22 mouse cellular contexts compared by ENCODE assay signal in the genomic region with DNA sequence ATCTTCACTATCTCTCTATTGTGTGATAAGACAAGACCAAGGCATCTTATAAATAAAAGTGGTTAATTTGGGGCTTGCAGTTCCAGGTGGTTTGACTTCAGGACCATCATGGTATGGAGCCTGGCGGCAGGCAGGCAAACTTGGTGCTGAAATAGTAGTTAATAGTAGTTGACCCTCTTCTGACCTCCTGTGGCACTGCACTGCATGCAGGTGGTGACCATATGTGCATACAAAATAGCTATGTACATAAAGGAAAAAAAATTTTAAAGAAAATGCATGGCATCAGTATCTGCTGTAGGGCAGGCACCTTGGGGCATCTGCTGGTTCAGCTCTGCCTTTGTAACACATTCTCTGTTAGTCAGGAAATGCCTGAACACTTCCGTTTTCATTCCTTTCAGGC. TPM values are rescaled to one million over a fixed set of nuclear protein-coding genes. Genes with fewer than 3 reads are reported as not detected.
DNase-seq lines count a peak whose midpoint lies in the region; ATAC-seq lines count a peak whose summit lies in the region.
"Had no signal": no experiment of that assay in that cellular context is flagged by ENCODE, and none has a peak within 500 bp of the region (broad histone marks: within the 10 kb centered on the region; RNA-seq: fewer than 3 reads in every experiment).

No protein-coding gene starts in this region.

- H3K27ac ChIP-seq in embryonic facial prominence, embryonic 11.5 days (replicated peaks; ENCODE audit: low read depth, low read length), result no peak overlapping the region
- H3K27ac ChIP-seq in limb, embryonic 11.5 days (replicated peaks; ENCODE audit: low read depth, low read length), result no peak overlapping the region
- H3K27ac ChIP-seq in hindbrain, embryonic 11.5 days (ENCODE audit: low read depth, low read length), result no peak overlapping the region
- H3K27ac ChIP-seq: embryonic facial prominence, embryonic 12.5 days; forebrain, embryonic 15.5 days; hindbrain, embryonic 15.5 days had no signal

- WGBS in embryonic facial prominence, embryonic 11.5 days, result 47% methylated on average over 2 of the region's 2 CpGs
- 29% methylated on average over 2 of the region's 2 CpGs for WGBS in limb, embryonic 11.5 days
- WGBS in hindbrain, embryonic 11.5 days, result 75% methylated on average over 2 of the region's 2 CpGs

- no peak for ATAC-seq in embryonic facial prominence, embryonic 11.5 days (replicated peaks; ENCODE audit: insufficient number of reproducible peaks, low FRiP score, low TSS enrichment, low read depth)
- 0 out of 2 replicates have a peak, but pooled peaks have one; percentile 39 for ATAC-seq in limb, embryonic 11.5 days (ENCODE audit: insufficient number of reproducible peaks, low FRiP score, low TSS enrichment, low read depth)
- ATAC-seq in hindbrain, embryonic 11.5 days (ENCODE audit: low FRiP score), result no peak
- ATAC-seq: CD4-positive, CD25-positive, alpha-beta regulatory T cell, adult 4 months; forebrain, embryonic 15.5 days; inflammation-experienced regulatory T-cells, adult 6 months; intestine, postnatal 0 days had no signal

- no peak overlapping the region for H3K4me2 ChIP-seq in embryonic facial prominence, embryonic 11.5 days (ENCODE audit: low read depth, low read length)
- H3K4me2 ChIP-seq in limb, embryonic 11.5 days (ENCODE audit: low read depth, severe bottlenecking), result no peak overlapping the region
- H3K4me2 ChIP-seq in hindbrain, embryonic 11.5 days (replicated peaks; ENCODE audit: low read depth, low read length), result no peak overlapping the region
- H3K4me2 ChIP-seq: embryonic facial prominence, embryonic 12.5 days; forebrain, embryonic 15.5 days; hindbrain, embryonic 15.5 days had no signal

- H3K9me3 ChIP-seq in embryonic facial prominence, embryonic 11.5 days (replicated peaks; ENCODE audit: control insufficient read depth, low read length), result no peaks in the 10 kb centered on the region
- no peaks in the 10 kb centered on the region for H3K9me3 ChIP-seq in limb, embryonic 11.5 days (ENCODE audit: control insufficient read depth, low read length)
- no peaks in the 10 kb centered on the region for H3K9me3 ChIP-seq in hindbrain, embryonic 11.5 days (ENCODE audit: control insufficient read depth, low read length)
- H3K9me3 ChIP-seq: embryonic facial prominence, embryonic 12.5 days; forebrain, embryonic 15.5 days; G1E; hindbrain, embryonic 15.5 days had no signal

- no peak overlapping the region for H3K9ac ChIP-seq in embryonic facial prominence, embryonic 11.5 days (replicated peaks; ENCODE audit: low read length)
- no peak overlapping the region for H3K9ac ChIP-seq in limb, embryonic 11.5 days (ENCODE audit: low read length)
- H3K9ac ChIP-seq in hindbrain, embryonic 11.5 days (ENCODE audit: low read depth, low read length), result no peak overlapping the region
- H3K9ac ChIP-seq: embryonic facial prominence, embryonic 12.5 days; forebrain, embryonic 15.5 days; hindbrain, embryonic 15.5 days had no signal

- H3K4me1 ChIP-seq in embryonic facial prominence, embryonic 11.5 days (ENCODE audit: control insufficient read depth, insufficient read depth, low read length), result no peaks in the 10 kb centered on the region
- no peaks in the 10 kb centered on the region for H3K4me1 ChIP-seq in limb, embryonic 11.5 days (ENCODE audit: control insufficient read depth, insufficient read depth, low read length)
- H3K4me1 ChIP-seq in hindbrain, embryonic 11.5 days (replicated peaks; ENCODE audit: control insufficient read depth, insufficient read depth, low read length), result no peaks in the 10 kb centered on the region
- H3K4me1 ChIP-seq: embryonic facial prominence, embryonic 12.5 days; forebrain, embryonic 15.5 days; hindbrain, embryonic 15.5 days had no signal

- no peaks in the 10 kb centered on the region; the same call in none of the 2 replicates for H3K36me3 ChIP-seq in embryonic facial prominence, embryonic 11.5 days (replicated peaks; ENCODE audit: control insufficient read depth, insufficient read depth, low read depth, low read length)
- peaks cover 3% of the 10 kb centered on the region for H3K36me3 ChIP-seq in limb, embryonic 11.5 days (ENCODE audit: control insufficient read depth, insufficient read depth, low read length)
- H3K36me3 ChIP-seq in hindbrain, embryonic 11.5 days (ENCODE audit: control insufficient read depth, insufficient read depth, low read length), result no peaks in the 10 kb centered on the region

- H3K27me3 ChIP-seq in embryonic facial prominence, embryonic 11.5 days (ENCODE audit: control insufficient read depth, insufficient read depth, low read length), result no peaks in the 10 kb centered on the region
- no peaks in the 10 kb centered on the region for H3K27me3 ChIP-seq in limb, embryonic 11.5 days (ENCODE audit: control insufficient read depth, insufficient read depth, low read length)
- H3K27me3 ChIP-seq in hindbrain, embryonic 11.5 days (ENCODE audit: control insufficient read depth, insufficient read depth, low read length), result no peaks in the 10 kb centered on the region
- H3K27me3 ChIP-seq: embryonic facial prominence, embryonic 12.5 days; forebrain, embryonic 15.5 days; hindbrain, embryonic 15.5 days had no signal

- intact Hi-C loops in heart, postnatal 14 days (cut with DNase I), result no loop called here

- H3K4me3 ChIP-seq in embryonic facial prominence, embryonic 11.5 days (ENCODE audit: low read depth, low read length), result no peak overlapping the region
- H3K4me3 ChIP-seq in limb, embryonic 11.5 days (ENCODE audit: low read depth, low read length), result no peak overlapping the region
- H3K4me3 ChIP-seq in hindbrain, embryonic 11.5 days (ENCODE audit: low read depth, low read length), result no peak overlapping the region
- H3K4me3 ChIP-seq: embryonic facial prominence, embryonic 12.5 days; forebrain, embryonic 15.5 days; hindbrain, embryonic 15.5 days had no signal

- peak; percentile 21 for DNase-seq in R1 (ENCODE audit: low read depth, low spot score)
- peak; percentile 41 for DNase-seq in embryo, embryonic 10.5 days (ENCODE audit: low spot score)
- DNase-seq in embryonic facial prominence, embryonic 11.5 days (ENCODE audit: low spot score), result peak; percentile 22
- DNase-seq in limb, embryonic 11.5 days (ENCODE audit: low spot score), result peak; percentile 35
- no peak for DNase-seq in hindbrain, embryonic 11.5 days (ENCODE audit: low spot score)
- DNase-seq in heart, postnatal 14 days, result no peak
- DNase-seq in kidney, adult 11 months, result no peak
- no peak for DNase-seq in adrenal gland, postnatal 4 days (ENCODE audit: low spot score in 2 of 2)
- DNase-seq: adrenal gland, postnatal 10 days; B cell, adult 2 months; cerebellum, adult 18-20 months; cerebellum, adult 9-11 months; gastrocnemius, postnatal 25 days; heart, adult 11 months; heart, postnatal 10 days had no signal

RNA-seq across cellular contexts. Expression of a gene that starts 36.1 kb away (rescaled TPM):
- 45.9 and 55.5 TPM in 2 replicates for polyA plus RNA-seq in embryonic facial prominence, embryonic 11.5 days (2014; fragmentation: Nextera tagmentation; extraction: Ambion mirVana)
- 49.4 and 49.7 TPM in 2 replicates for polyA plus RNA-seq in limb, embryonic 11.5 days (2014; fragmentation: Nextera tagmentation; extraction: Ambion mirVana)
- 33.0 and 34.1 TPM in 2 replicates for polyA plus RNA-seq in hindbrain, embryonic 11.5 days (2014; fragmentation: Nextera tagmentation; extraction: Ambion mirVana)
- total RNA-seq in heart, postnatal 14 days (2021), result 10 to 100 TPM; 19.3 to 22.7 TPM
- 10 to 100 TPM; 18.6 to 22.0 TPM for total RNA-seq in adrenal gland, postnatal 4 days (2021)

RNA-seq across cellular contexts. Expression of a gene that starts 49.0 kb away (rescaled TPM):
- polyA plus RNA-seq in embryonic facial prominence, embryonic 11.5 days (2014; fragmentation: Nextera tagmentation; extraction: Ambion mirVana), result 57.4 and 67.7 TPM in 2 replicates
- polyA plus RNA-seq in limb, embryonic 11.5 days (2014; fragmentation: Nextera tagmentation; extraction: Ambion mirVana), result 61.8 and 66.1 TPM in 2 replicates
- polyA plus RNA-seq in hindbrain, embryonic 11.5 days (2014; fragmentation: Nextera tagmentation; extraction: Ambion mirVana), result 74.7 and 78.5 TPM in 2 replicates
- total RNA-seq in heart, postnatal 14 days (2021), result 10 to 100 TPM; 20.0 to 20.1 TPM
- total RNA-seq in adrenal gland, postnatal 4 days (2021), result 10 to 100 TPM; 62.0 to 63.5 TPM

Comparison
In these comparisons a context has a peak if more than half of its experiments do, and no peak if none do; other contexts are left out.
1. DNase-seq: peak in R1 (single experiment), embryo, embryonic 10.5 days (single experiment), embryonic facial prominence, embryonic 11.5 days (single experiment) and limb, embryonic 11.5 days (single experiment); none in hindbrain, embryonic 11.5 days (single experiment), heart, postnatal 14 days (0 of 2), kidney, adult 11 months (single experiment) and adrenal gland, postnatal 4 days (0 of 2).